25 mouse cellular contexts compared by ENCODE assay signal in genomic region chr7:90270141-90270540, GRCm38 (mm10). TPM values are rescaled to one million over a fixed set of nuclear protein-coding genes. Genes with fewer than 3 reads are reported as not detected.
DNase-seq lines count a peak whose midpoint lies in the region; ATAC-seq lines count a peak whose summit lies in the region.
"Had no signal": no experiment of that assay in that cellular context is flagged by ENCODE, and none has a peak within 500 bp of the region (broad histone marks: within the 10 kb centered on the region; RNA-seq: fewer than 3 reads in every experiment).

No protein-coding gene starts in this region.

- no peaks in the 10 kb centered on the region for H3K9me3 ChIP-seq in forebrain, embryonic 14.5 days (replicated peaks; ENCODE audit: control insufficient read depth, low read length)
- H3K9me3 ChIP-seq: embryonic facial prominence, embryonic 10.5 days; embryonic facial prominence, embryonic 12.5 days; forebrain, embryonic 15.5 days had no signal

- no peaks in the 10 kb centered on the region for H3K4me1 ChIP-seq in forebrain, embryonic 14.5 days (ENCODE audit: control insufficient read depth, insufficient read depth, low read length)

- H3K36me3 ChIP-seq in forebrain, embryonic 14.5 days (ENCODE audit: control insufficient read depth, insufficient read depth, low read length), result no peaks in the 10 kb centered on the region
- H3K36me3 ChIP-seq: embryonic facial prominence, embryonic 10.5 days; embryonic facial prominence, embryonic 12.5 days; forebrain, embryonic 15.5 days had no signal

- ATAC-seq in granulocyte monocyte progenitor cell, adult 5-6 weeks (replicated peaks; ENCODE audit: poor library complexity, severe bottlenecking), result peak; percentile 72
- ATAC-seq in megakaryocyte progenitor cell, adult 5-6 weeks (replicated peaks; ENCODE audit: poor library complexity), result peak; percentile 47
- ATAC-seq in forebrain, embryonic 14.5 days, result no peak
- ATAC-seq: forebrain, embryonic 15.5 days; forebrain, postnatal 0 days had no signal

- no peaks in the 10 kb centered on the region for H3K27me3 ChIP-seq in forebrain, embryonic 14.5 days (replicated peaks; ENCODE audit: control insufficient read depth, insufficient read depth, low read length)
- H3K27me3 ChIP-seq: embryonic facial prominence, embryonic 12.5 days; forebrain, embryonic 15.5 days had no signal

- no peak overlapping the region for H3K9ac ChIP-seq in forebrain, embryonic 14.5 days (ENCODE audit: low read length)
- H3K9ac ChIP-seq: embryonic facial prominence, embryonic 12.5 days; forebrain, embryonic 15.5 days; forebrain, postnatal 0 days had no signal

- DNase-seq in 416B (ENCODE audit: low read depth), result peak; percentile 71
- DNase-seq in spleen, postnatal 36 days (ENCODE audit: low spot score in 2 of 2), result no peak
- DNase-seq in forebrain, embryonic 14.5 days (ENCODE audit: low spot score), result no peak
- DNase-seq: adrenal gland, adult 2 months; adrenal gland, postnatal 10 days; adrenal gland, postnatal 25 days; cerebellum, adult 11 months; cerebellum, adult 18-20 months; cerebellum, adult 8-10 months; cerebellum, adult 9-11 months; cerebellum, postnatal 14 days; cerebellum, postnatal 36 days; forebrain, postnatal 0 days had no signal

- no peak overlapping the region for H3K4me3 ChIP-seq in forebrain, embryonic 14.5 days (ENCODE audit: low read depth, low read length)
- H3K4me3 ChIP-seq: embryonic facial prominence, embryonic 10.5 days; embryonic facial prominence, embryonic 12.5 days; forebrain, embryonic 15.5 days had no signal

- 87% methylated on average over 3 of the region's 3 CpGs for WGBS in forebrain, embryonic 14.5 days

- no peak overlapping the region for H3K4me2 ChIP-seq in forebrain, embryonic 14.5 days (ENCODE audit: low read length)
- H3K4me2 ChIP-seq: embryonic facial prominence, embryonic 12.5 days; forebrain, embryonic 15.5 days had no signal

- H3K27ac ChIP-seq in forebrain, embryonic 14.5 days (ENCODE audit: low read depth, low read length), result no peak overlapping the region
- H3K27ac ChIP-seq: embryonic facial prominence, embryonic 10.5 days; embryonic facial prominence, embryonic 12.5 days; forebrain, embryonic 15.5 days had no signal

RNA-seq across cellular contexts. Expression of gene Ccdc83, which starts 4.6 kb away (rescaled TPM):
- not detected in 2 replicates for total RNA-seq in granulocyte monocyte progenitor cell, adult 5-6 weeks (2014; fragmentation: Nextera tagmentation)
- total RNA-seq in granulocyte monocyte progenitor cell, adult 5-6 weeks (2017), result not detected in 2 replicates
- not detected in 2 replicates for total RNA-seq in megakaryocyte progenitor cell, adult 5-6 weeks (2015)
- not detected in 2 replicates for total RNA-seq in megakaryocyte progenitor cell, adult 5-6 weeks (2017)
- polyA plus RNA-seq in forebrain, embryonic 14.5 days (2014; fragmentation: Nextera tagmentation; extraction: Ambion mirVana), result not detected in 2 replicates
- total RNA-seq: adrenal gland, adult 2 months; adrenal gland, postnatal 10 days; adrenal gland, postnatal 25 days; adrenal gland, postnatal 4 days; forebrain, postnatal 0 days; MEL had no signal
- polyA plus RNA-seq: adrenal gland, adult 2 months; brain, embryonic 14.5 days; C2C12; cortical plate, adult 2 months; embryonic facial prominence, embryonic 10.5 days; embryonic facial prominence, embryonic 12.5 days; embryonic facial prominence, embryonic 14.5 days; forebrain, embryonic 11.5 days; forebrain, embryonic 15.5 days; forebrain, postnatal 0 days had no signal

RNA-seq across cellular contexts. Expression of gene Sytl2, which starts 31.9 kb away (rescaled TPM):
- total RNA-seq in granulocyte monocyte progenitor cell, adult 5-6 weeks (2014; fragmentation: Nextera tagmentation), result not detected in 2 replicates
- not detected in 2 replicates for total RNA-seq in granulocyte monocyte progenitor cell, adult 5-6 weeks (2017)
- 0.10 TPM in 1 of 2 replicates, not detected in the other for total RNA-seq in megakaryocyte progenitor cell, adult 5-6 weeks (2015)
- total RNA-seq in megakaryocyte progenitor cell, adult 5-6 weeks (2017), result 0.17 and 1.0 TPM in 2 replicates
- 1.2 and 1.5 TPM in 2 replicates for polyA plus RNA-seq in forebrain, embryonic 14.5 days (2014; fragmentation: Nextera tagmentation; extraction: Ambion mirVana)
- total RNA-seq: MEL had no signal
